Mouse (Mus musculus) testis, postnatal 10 days (tissue): ENCODE measurements around the gene Zbtb38.

Experiments
- DNase-seq: peaks from one replicate; pipeline ENCODE4 v3.0.0; 2021; ENCODE audit warnings: low spot score

Gene Zbtb38

GRCm38 (mm10) chr9:96752603-96753114, at the start of gene Zbtb38:
Gene Zbtb38 (minus strand): TSS chr9:96752831.
- peak; percentile 81 for DNase-seq

DNA sequence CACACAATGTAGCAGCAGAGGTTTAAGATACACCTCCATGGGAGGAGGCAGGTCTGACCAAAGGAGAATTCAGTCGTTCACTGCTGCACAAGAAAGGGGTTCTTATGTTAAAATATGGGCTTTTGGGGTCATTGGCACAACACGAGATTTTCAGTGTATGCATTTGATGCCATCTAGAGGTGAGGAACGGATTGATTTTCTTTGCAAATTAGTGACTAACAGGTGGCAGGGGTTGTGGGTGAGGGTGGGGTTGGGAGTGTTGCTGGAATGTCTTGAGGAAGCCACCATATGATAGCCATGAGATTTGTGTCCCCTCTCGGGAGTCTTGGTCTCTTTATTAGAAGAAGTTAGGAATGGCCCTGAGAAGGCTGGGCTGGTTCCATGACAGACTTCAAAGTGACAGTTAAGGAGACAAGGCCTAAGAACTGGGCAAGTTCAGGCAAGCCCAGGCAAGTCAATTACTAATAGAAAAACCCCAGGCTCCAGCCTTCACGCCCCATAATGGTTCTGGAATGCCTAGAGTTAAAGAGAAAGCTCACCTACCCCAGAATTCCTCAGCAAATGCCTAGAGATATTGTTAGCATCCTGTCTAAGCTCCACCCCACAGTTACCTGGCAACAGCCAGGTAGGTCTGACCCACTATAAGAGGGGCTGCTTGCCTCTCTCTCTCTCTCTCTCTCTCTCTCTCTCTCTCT, 47.6 kb upstream of the Zbtb38 start:
- no peak for DNase-seq

- no peak for DNase-seq
Measured at GRCm38 (mm10) chr9:96797311-96797710, 44.7 kb upstream of the Zbtb38 start.

DNA sequence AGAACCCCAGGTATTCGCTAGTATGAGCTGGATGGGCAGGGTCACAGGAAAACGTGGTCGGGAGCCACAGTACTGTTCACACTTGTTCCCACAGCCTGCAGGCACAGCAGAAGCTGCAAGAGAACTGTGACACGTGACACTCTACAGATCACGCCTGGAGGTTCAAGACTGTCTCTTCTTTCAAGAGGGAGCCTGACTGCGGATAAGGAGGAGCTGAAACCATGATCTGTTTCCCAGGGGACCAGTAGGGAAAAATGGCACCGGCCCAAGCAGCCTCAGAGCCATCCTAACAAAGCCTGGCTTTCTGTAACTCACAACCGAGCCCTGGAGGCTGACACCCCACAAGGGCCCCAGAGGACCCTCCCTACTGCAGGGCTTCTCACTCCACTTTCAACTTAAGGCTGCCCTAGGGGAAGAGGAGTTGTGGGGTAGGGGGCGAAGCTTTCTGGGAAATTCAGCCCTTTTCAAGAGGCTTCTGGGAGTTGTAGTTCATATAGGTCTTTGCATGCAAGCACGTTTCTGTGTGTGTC, 42.8 kb upstream of the Zbtb38 start:
- peak; percentile 61 for DNase-seq

- DNase-seq = no peak
Measured at GRCm38 (mm10) chr9:96794601-96795000, 42.0 kb upstream of the Zbtb38 start.

DNA sequence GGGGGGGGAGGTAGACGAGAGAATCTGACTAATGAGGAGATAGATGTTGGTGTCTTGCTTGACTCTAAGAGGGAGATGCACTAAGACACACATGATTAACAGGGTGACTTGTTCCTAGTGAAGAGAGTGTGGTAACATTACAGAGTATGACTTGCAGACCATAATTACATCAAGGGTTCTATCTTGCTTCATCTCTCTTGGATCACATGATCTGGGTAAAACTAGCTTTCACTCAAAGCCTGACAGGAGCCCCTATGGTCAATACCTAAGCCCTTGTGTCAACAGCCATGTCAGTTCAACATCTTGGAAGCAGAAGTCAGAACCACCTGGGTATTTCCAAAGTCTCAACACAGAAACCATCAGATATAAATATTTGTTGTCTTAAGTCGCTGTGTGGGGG, 39.9 kb upstream of the Zbtb38 start:
- DNase-seq = no peak

DNA sequence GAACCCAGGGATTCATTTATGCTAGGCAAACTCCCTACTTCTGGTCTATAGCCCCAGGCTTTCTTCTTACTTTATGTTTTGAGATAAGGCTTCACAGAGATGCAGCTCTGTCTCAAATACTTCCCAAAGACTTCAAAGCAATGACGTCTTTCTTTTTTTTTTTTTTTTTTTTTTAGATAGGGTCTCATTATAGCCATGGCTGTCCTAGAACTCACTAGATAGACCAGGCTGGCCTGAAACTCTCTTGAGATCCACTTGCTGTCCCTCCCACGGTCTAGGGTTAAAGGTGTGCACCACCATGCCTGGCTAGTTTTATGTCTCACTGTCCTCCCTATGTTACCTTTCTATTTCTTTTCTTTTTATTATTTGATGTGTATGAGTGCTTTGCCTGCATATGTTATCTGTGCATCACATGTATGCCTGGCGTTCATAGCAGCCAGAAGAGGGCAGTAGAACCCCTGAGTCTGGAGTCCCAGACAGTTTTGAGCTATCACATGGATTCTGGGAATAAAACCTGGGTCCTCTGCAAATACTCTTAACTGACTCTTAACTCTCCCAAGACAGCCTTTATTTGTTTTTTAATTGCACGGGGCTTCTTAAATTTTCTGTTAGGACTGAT, 37.9 kb upstream of the Zbtb38 start:
- DNase-seq = no peak

- DNase-seq = no peak
Measured at GRCm38 (mm10) chr9:96789906-96790305, 37.3 kb upstream of the Zbtb38 start.

DNA sequence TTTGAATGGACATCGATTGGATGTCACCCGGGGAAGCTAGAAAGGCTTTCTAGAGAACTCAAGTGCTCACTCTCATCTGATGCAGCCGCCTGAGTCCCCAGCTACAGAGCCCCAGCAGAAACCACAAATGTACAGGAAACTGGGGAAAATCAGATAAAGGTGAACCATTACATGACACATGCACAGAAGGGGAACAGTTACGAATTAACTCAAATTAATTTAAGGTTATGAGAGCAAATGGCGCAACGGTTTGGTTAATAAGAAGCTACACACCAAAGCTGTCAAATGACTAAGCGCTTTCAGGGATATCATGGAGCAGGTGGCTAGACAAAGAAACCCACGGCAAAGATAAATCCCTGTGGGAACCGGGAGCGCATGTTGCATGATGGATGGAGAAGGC, 35.2 kb upstream of the Zbtb38 start:
- DNase-seq = no peak

- DNase-seq = no peak
Measured at GRCm38 (mm10) chr9:96785871-96786342, 33.3 kb upstream of the Zbtb38 start.

DNA sequence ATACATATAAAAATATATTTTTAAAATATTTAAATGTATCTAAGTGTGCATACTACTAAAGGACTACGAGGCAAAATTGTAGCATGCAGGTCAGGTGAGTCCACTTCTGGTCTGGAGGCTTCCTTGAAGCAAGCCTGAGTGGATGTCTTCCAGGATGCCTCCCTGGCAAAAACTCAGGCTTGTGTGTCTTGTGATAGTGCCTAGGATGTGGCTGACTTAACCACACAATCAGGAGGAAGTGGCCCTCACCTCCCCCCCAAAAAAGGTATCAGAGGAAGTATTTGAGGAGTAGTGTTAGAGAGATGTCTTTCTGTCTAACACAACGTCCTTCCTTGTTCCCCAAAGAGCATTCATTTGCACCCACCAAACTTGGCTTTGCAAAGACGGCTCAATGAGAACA, 32.6 kb upstream of the Zbtb38 start:
- DNase-seq = no peak

- no peak for DNase-seq
Measured at GRCm38 (mm10) chr9:96783667-96784066, 31.0 kb upstream of the Zbtb38 start.

DNA sequence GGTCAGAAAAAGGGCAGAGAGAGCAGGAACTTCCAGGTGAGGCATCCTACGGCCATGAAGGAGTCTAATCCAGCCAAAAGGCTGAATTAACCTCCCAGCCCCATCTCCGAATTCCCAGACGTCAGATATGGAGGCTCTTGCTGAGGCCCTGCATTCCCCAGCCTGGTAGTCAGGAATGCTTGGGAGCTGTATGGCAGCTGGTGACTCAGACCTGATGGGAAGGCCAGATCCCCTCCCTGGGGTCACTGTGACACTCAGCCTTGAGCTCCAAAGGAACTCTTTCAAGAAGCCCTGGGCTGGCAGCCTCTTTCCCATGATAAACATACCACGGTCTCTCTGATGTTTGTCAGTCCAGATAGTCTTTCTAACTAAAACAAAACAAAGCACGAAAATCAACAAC, 30.6 kb upstream of the Zbtb38 start:
- DNase-seq = no peak

DNA sequence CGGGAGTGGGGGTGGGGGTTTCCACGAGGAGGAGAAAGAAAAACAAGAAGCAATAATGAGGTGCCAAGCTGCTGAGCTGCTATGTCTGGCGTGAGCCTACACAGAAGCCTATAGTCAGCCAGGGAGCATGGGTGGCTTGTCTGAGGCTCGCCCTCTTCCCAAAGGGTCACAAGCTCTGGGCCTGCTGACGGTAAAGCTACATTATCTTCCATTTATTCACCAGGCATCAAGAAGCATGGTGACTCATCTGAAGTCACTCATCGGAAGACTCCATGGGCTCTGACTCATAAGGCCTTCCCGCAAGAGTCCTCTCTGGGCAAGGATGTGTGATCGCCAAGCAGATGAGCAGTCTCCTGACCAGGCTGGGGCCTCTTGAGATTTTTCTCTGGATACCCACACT, 29.4 kb upstream of the Zbtb38 start:
- DNase-seq = no peak

- DNase-seq = no peak
Measured at GRCm38 (mm10) chr9:96773146-96773545, 20.5 kb upstream of the Zbtb38 start.

- DNase-seq = no peak
Measured at GRCm38 (mm10) chr9:96770443-96770842, 17.8 kb upstream of the Zbtb38 start.

DNA sequence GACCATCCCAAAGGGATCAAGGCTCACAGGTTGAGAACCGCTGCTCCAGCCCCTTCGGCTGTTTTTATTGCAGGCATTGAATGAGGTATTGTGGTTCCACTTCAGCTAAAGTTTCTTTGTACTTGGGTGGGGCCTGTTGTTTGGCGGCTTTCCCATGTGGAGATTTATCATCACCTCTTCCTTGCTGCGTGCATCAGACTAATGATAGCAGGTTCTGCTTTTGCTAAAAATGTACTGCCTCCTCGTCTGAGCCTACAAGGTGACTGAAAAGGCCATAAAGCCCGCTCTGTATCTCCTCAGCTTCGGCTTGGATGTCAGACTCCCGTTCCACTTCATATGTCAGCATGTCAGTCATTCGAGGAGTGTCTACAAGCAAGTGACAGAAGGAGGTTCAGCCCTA, 17.0 kb upstream of the Zbtb38 start:
- DNase-seq = no peak

GRCm38 (mm10) chr9:96767874-96768273, 15.2 kb upstream of the Zbtb38 start:
- no peak for DNase-seq

DNA sequence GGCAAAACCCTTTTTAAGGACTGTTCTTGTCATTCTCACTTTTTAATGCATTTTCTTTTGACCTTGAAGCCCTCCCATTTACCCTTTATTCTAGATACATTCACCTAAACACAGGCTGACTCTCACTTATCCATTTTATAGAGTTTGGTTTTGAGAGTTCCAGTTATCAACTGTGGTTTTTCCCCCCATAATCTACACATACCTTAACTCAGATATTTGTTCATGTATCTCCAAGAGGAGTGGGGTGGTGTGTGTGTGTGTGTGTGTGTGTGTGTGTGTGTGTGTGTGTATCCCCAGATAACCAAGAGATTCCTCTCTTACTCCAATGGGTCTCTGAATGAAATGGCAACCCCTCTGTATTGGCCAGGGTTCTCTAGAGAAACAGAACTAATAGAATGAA, 13.4 kb upstream of the Zbtb38 start:
- DNase-seq = no peak

GRCm38 (mm10) chr9:96765410-96765809, 12.8 kb upstream of the Zbtb38 start:
- DNase-seq = no peak

DNA sequence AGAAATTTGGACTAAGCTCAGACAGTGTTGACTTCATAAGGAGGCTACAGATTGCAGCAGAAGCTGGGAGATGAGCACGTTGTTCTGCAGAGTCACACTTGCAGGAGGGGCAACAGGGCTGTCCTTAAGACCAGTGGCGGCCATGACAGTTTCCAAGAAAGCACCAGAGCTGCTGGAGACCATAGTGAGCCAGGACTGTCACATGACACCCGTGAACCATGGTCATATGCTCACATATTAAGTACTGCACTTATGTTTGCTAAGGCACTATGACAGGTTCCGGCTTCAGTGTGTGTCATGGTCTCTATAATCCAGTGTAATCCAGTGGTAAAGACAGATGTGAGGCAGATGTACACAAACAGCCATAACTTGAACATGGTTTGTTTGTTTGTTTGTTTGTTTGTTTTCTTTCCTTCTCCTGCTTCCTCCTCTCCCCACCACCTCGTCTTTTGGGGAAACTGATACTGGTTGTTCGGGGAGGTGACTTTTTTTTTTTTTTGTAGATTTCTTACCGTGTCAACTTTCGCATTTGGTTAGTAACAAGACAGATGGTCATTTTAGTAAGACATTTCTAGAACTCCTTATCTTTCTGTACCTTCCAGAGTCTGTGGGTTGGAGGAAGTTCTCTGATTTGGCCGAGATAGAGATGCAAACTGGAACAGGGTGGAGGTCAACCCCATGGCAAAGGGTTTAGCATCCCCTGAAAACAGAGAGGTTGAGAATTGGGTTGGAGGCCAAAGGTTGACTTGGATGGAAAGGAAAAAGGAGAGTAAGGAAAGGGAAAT, 11.4 kb upstream of the Zbtb38 start:
- DNase-seq = no peak

DNA sequence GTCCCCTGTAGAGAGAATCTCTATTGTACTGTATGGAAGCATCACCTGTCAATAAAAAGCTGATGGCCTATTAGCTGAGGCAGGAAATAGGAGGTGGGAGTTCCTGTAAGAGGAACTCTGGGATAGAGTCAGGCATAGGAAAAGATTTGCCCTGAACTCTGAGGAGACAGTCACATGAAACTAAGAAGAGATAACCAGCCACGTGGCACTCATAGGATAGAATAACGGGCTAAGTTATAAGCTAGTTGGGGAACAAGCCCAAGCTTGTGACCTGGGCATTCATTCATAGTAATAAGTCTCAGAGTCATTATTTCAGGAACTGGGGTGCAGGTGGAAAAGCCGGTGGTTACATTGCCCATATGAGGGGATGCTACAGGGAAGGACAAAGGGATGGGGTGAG, 10.4 kb upstream of the Zbtb38 start:
- DNase-seq = no peak
